Mouse (Mus musculus): ENCODE measurements around the gene Coq10a. TPM values are rescaled to one million over a fixed set of nuclear protein-coding genes. Genes with fewer than 3 reads are reported as not detected.

Gene Coq10a
- total and polyA plus RNA-seq, 2 experiments from 2014 or later: 42.1 to 50.8 TPM

- peak overlapping the region; percentile 96 for H3K4me3 ChIP-seq (ENCODE audit: low read length)
- H3K27me3 ChIP-seq (ENCODE audit: insufficient read depth, low read length): no peaks in the 10 kb centered on the region
- peaks cover 20% of the 10 kb centered on the region for H3K4me1 ChIP-seq (ENCODE audit: insufficient read depth, low read length)
- H3K36me3 ChIP-seq (ENCODE audit: insufficient read depth, low read length): peaks cover 4% of the 10 kb centered on the region
- H3K27ac ChIP-seq: peak overlapping the region; percentile 96
- no peak for ATAC-seq
- no peak for DNase-seq (ENCODE audit: low spot score)
- no peaks in the 10 kb centered on the region for H3K9me3 ChIP-seq (ENCODE audit: low read length)
- no peak overlapping the region; the same call in 1 of the 2 replicates for H3K9ac ChIP-seq (replicated peaks; ENCODE audit: low read length)
- WGBS: 24% methylated on average over 4 of the region's 4 CpGs
- peak overlapping the region; percentile 95 for H3K4me2 ChIP-seq (ENCODE audit: low read depth, low read length)
- TF ChIP-seq CTCF (IDR thresholded peaks at IDR 0.05; ENCODE audit: low read depth): no peak
Observed at GRCm38 (mm10) chr10:128410560-128410845, 41.7 kb upstream of the Coq10a start.

- Histone ChIP-seq H3K4me1 (ENCODE audit: insufficient read depth, low read length) (peaks cover 20% of the 10 kb centered on the region), H3K27me3 (ENCODE audit: insufficient read depth, low read length) (no peaks in the 10 kb centered on the region), H3K9me3 (ENCODE audit: low read length) (no peaks in the 10 kb centered on the region), H3K36me3 (ENCODE audit: insufficient read depth, low read length) (peaks cover 2% of the 10 kb centered on the region; the same call in 1 of the 2 replicates), H3K4me3 (ENCODE audit: low read length) (peak overlapping the region; percentile 96), H3K4me2 (ENCODE audit: low read depth, low read length) (peak overlapping the region; percentile 95), H3K9ac (replicated peaks; ENCODE audit: low read length) (peak overlapping the region; percentile 82), H3K27ac (peak overlapping the region; percentile 96)
- TF ChIP-seq CTCF (IDR thresholded peaks at IDR 0.05; ENCODE audit: low read depth): peak; percentile 83
- DNase-seq (ENCODE audit: low spot score): peak; percentile 98
- peak; percentile 91 for ATAC-seq
- 7% methylated on average over 36 of the region's 36 CpGs for WGBS
Observed at GRCm38 (mm10) chr10:128409692-128410559, 41.1 kb upstream of the Coq10a start.

- peaks cover 2% of the 10 kb centered on the region; the same call in 1 of the 2 replicates for H3K36me3 ChIP-seq (ENCODE audit: insufficient read depth, low read length)
- no peaks in the 10 kb centered on the region for H3K27me3 ChIP-seq (ENCODE audit: insufficient read depth, low read length)
- ATAC-seq (no peak), DNase-seq (ENCODE audit: low spot score) (peak; percentile 70)
- peak overlapping the region; percentile 83 for H3K27ac ChIP-seq
- no peaks in the 10 kb centered on the region for H3K9me3 ChIP-seq (ENCODE audit: low read length)
- H3K9ac ChIP-seq (replicated peaks; ENCODE audit: low read length): peak overlapping the region; percentile 82
- 18% methylated on average over 35 of the region's 35 CpGs for WGBS
- peaks cover 20% of the 10 kb centered on the region for H3K4me1 ChIP-seq (ENCODE audit: insufficient read depth, low read length)
- peak overlapping the region; percentile 95 for H3K4me2 ChIP-seq (ENCODE audit: low read depth, low read length)
- peak overlapping the region; percentile 96 for H3K4me3 ChIP-seq (ENCODE audit: low read length)
- TF ChIP-seq CTCF (IDR thresholded peaks at IDR 0.05; ENCODE audit: low read depth): no peak
Observed at GRCm38 (mm10) chr10:128408591-128409535, 40.1 kb upstream of the Coq10a start.

- H3K9me3 ChIP-seq (ENCODE audit: low read length): no peaks in the 10 kb centered on the region
- H3K27me3 ChIP-seq (ENCODE audit: insufficient read depth, low read length): no peaks in the 10 kb centered on the region
- WGBS: 78% methylated on average over 7 of the region's 7 CpGs
- no peak overlapping the region for H3K9ac ChIP-seq (replicated peaks; ENCODE audit: low read length)
- no peak overlapping the region for H3K4me3 ChIP-seq (ENCODE audit: low read length)
- H3K27ac ChIP-seq: no peak overlapping the region
- no peak overlapping the region for H3K4me2 ChIP-seq (ENCODE audit: low read depth, low read length)
- DNase-seq (ENCODE audit: low spot score): peak; percentile 22
- peaks cover 2% of the 10 kb centered on the region; the same call in 1 of the 2 replicates for H3K36me3 ChIP-seq (ENCODE audit: insufficient read depth, low read length)
- no peak for ATAC-seq
- 0 out of 2 replicates have a peak, but pooled peaks cover 5% of the 10 kb centered on the region for H3K4me1 ChIP-seq (ENCODE audit: insufficient read depth, low read length)
- TF ChIP-seq CTCF (IDR thresholded peaks at IDR 0.05; ENCODE audit: low read depth): no peak
Observed at GRCm38 (mm10) chr10:128403931-128404330, 35.1 kb upstream of the Coq10a start.

GRCm38 (mm10) chr10:128401638-128402037 is 32.8 kb upstream of the Coq10a start:
- Histone ChIP-seq H3K4me3 (ENCODE audit: low read length) (no peak overlapping the region), H3K9me3 (ENCODE audit: low read length) (no peaks in the 10 kb centered on the region), H3K27ac (no peak overlapping the region), H3K27me3 (ENCODE audit: insufficient read depth, low read length) (no peaks in the 10 kb centered on the region), H3K4me2 (ENCODE audit: low read depth, low read length) (no peak overlapping the region), H3K4me1 (ENCODE audit: insufficient read depth, low read length) (no peaks in the 10 kb centered on the region), H3K9ac (replicated peaks; ENCODE audit: low read length) (no peak overlapping the region), H3K36me3 (ENCODE audit: insufficient read depth, low read length) (no peaks in the 10 kb centered on the region)
- TF ChIP-seq CTCF (IDR thresholded peaks at IDR 0.05; ENCODE audit: low read depth): no peak
- DNase-seq (ENCODE audit: low spot score) (no peak), ATAC-seq (no peak)
- WGBS: 77% methylated on average over 9 of the region's 9 CpGs

- H3K4me2 ChIP-seq (ENCODE audit: low read depth, low read length): no peak within 1 kb of the TSS
- no peak within 1 kb of the TSS for H3K9ac ChIP-seq (replicated peaks; ENCODE audit: low read length)
- H3K9me3 ChIP-seq (ENCODE audit: low read length): no peaks in the 10 kb centered on the region
- DNase-seq (ENCODE audit: low spot score): no peak
- H3K4me3 ChIP-seq (ENCODE audit: low read length): no peak within 1 kb of the TSS
- no peak for ATAC-seq
- no peaks in the 10 kb centered on the region for H3K4me1 ChIP-seq (ENCODE audit: insufficient read depth, low read length)
- no peak for TF ChIP-seq CTCF (IDR thresholded peaks at IDR 0.05; ENCODE audit: low read depth)
- H3K27ac ChIP-seq: no peak within 1 kb of the TSS
- 17% methylated on average over 2 of the region's 2 CpGs for WGBS
- peaks cover 3% of the 10 kb centered on the region; the same call in 1 of the 2 replicates for H3K36me3 ChIP-seq (ENCODE audit: insufficient read depth, low read length)
- no peaks in the 10 kb centered on the region for H3K27me3 ChIP-seq (ENCODE audit: insufficient read depth, low read length)
Observed at GRCm38 (mm10) chr10:128401056-128401455, 32.3 kb upstream of the Coq10a start, which contains the start of gene Slc39a5. Gene Slc39a5 (minus strand): TSS chr10:128401229.

Measured in hindbrain, postnatal 0 days (tissue).